Mouse (Mus musculus): ENCODE data around the gene Nf2. TPM values are rescaled to one million over a fixed set of nuclear protein-coding genes. Genes with fewer than 3 reads are reported as not detected.

The Nf2 gene
- polyA plus RNA-seq (2017; shearing (Covaris generic)), result 50.3 TPM

GRCm38 (mm10) chr11:4849258-4849943 lies at the start of gene Nf2:
TSS of gene Nf2 (minus strand) at chr11:4849536.

GRCm38 (mm10) chr11:4894848-4895816 lies 45.8 kb upstream of the Nf2 start, which contains the start of gene Thoc5:
TSS of gene Thoc5 (plus strand) at chr11:4895320.

GRCm38 (mm10) chr11:4873755-4874475 lies 24.6 kb upstream of the Nf2 start, which contains the start of gene Nipsnap1:
TSS of gene Nipsnap1 (plus strand) at chr11:4873951.

GRCm38 (mm10) chr11:4746733-4747132 lies 102.6 kb downstream of the Nf2 start, which contains the start of gene Cabp7:
TSS of gene Cabp7 (minus strand) at chr11:4746778.

Other genes with a start within 250 kb of the Nf2 start
- not detected for gene Gm11032, start 229.5 kb downstream of the Nf2 start, polyA plus RNA-seq (2017; shearing (Covaris generic))
- gene Ascc2, start 211.8 kb downstream of the Nf2 start, polyA plus RNA-seq (2017; shearing (Covaris generic)), result 53.1 TPM
- gene Uqcr10, start 145.2 kb downstream of the Nf2 start, polyA plus RNA-seq (2017; shearing (Covaris generic)), result 382 TPM
- 101 TPM for gene Zmat5, start 144.9 kb downstream of the Nf2 start, polyA plus RNA-seq (2017; shearing (Covaris generic))
- not detected for gene Cabp7, start 102.8 kb downstream of the Nf2 start, polyA plus RNA-seq (2017; shearing (Covaris generic))
- 41.5 TPM for gene Nipsnap1, start 24.4 kb upstream of the Nf2 start, polyA plus RNA-seq (2017; shearing (Covaris generic))
- 55.9 TPM for gene Thoc5, start 45.8 kb upstream of the Nf2 start, polyA plus RNA-seq (2017; shearing (Covaris generic))
- gene Nefh, start 98.5 kb upstream of the Nf2 start, polyA plus RNA-seq (2017; shearing (Covaris generic)), result 5.4 TPM
- gene Ap1b1, start 137.3 kb upstream of the Nf2 start, polyA plus RNA-seq (2017; shearing (Covaris generic)), result 110 TPM
- gene Rasl10a, start 208.6 kb upstream of the Nf2 start, polyA plus RNA-seq (2017; shearing (Covaris generic)), result not detected
- gene Gas2l1, start 215.8 kb upstream of the Nf2 start, polyA plus RNA-seq (2017; shearing (Covaris generic)), result 1.8 TPM
- gene Rhbdd3, start 249.4 kb upstream of the Nf2 start, polyA plus RNA-seq (2017; shearing (Covaris generic)), result 6.9 TPM
- 768 TPM for gene Ewsr1, start 249.7 kb upstream of the Nf2 start, polyA plus RNA-seq (2017; shearing (Covaris generic))

Data from activated CD4-positive, CD25-positive, alpha-beta regulatory T cell, adult 9 weeks (primary cell).